Mouse (Mus musculus): ENCODE results near the gene Cfap221. TPM values are rescaled to one million over a fixed set of nuclear protein-coding genes. Genes with fewer than 3 reads are reported as not detected.

Cfap221 gene
- total RNA-seq, 2 experiments from 2014 or later = 0.28 to 0.29 TPM

GRCm38 (mm10) chr1:119975141-119975540 is 21.9 kb downstream of the Cfap221 start:
- TF ChIP-seq CTCF (conservative IDR thresholded peaks at IDR 0.05) = no peak
- no peak for DNase-seq (ENCODE audit: low spot score in 2 of 2)
- Histone ChIP-seq H3K27ac (no peak overlapping the region), H3K4me3 (no peak overlapping the region)

GRCm38 (mm10) chr1:119973117-119973516 is 23.9 kb downstream of the Cfap221 start:
- TF ChIP-seq CTCF (conservative IDR thresholded peaks at IDR 0.05) = no peak
- DNase-seq (ENCODE audit: low spot score in 2 of 2) = no peak
- Histone ChIP-seq H3K27ac (no peak overlapping the region), H3K4me3 (no peak overlapping the region)

GRCm38 (mm10) chr1:119965804-119966514 is 31.1 kb downstream of the Cfap221 start:
- Histone ChIP-seq H3K4me3 (no peak overlapping the region), H3K27ac (no peak overlapping the region)
- TF ChIP-seq CTCF (conservative IDR thresholded peaks at IDR 0.05) = peak; percentile 23
- no peak for DNase-seq (ENCODE audit: low spot score in 2 of 2)

GRCm38 (mm10) chr1:119959920-119960319 is 37.1 kb downstream of the Cfap221 start:
- TF ChIP-seq CTCF (conservative IDR thresholded peaks at IDR 0.05) = no peak
- no peak for DNase-seq (ENCODE audit: low spot score in 2 of 2)

GRCm38 (mm10) chr1:119959464-119959863 is 37.6 kb downstream of the Cfap221 start:
- H3K27ac ChIP-seq = no peak overlapping the region
- DNase-seq (ENCODE audit: low spot score in 2 of 2) = no peak
- no peak for TF ChIP-seq CTCF (conservative IDR thresholded peaks at IDR 0.05)
- H3K4me3 ChIP-seq = no peak overlapping the region

More at GRCm38 (mm10) chr1:119959920-119960319, 37.1 kb downstream of the Cfap221 start:
- no peak overlapping the region for H3K4me3 ChIP-seq
- no peak overlapping the region for H3K27ac ChIP-seq

GRCm38 (mm10) chr1:119957716-119958222 is 39.3 kb downstream of the Cfap221 start:
- peak; percentile 43 to 60 for DNase-seq (ENCODE audit: low spot score in 2 of 2)
- TF ChIP-seq CTCF (conservative IDR thresholded peaks at IDR 0.05) = no peak
- no peak overlapping the region for H3K4me3 ChIP-seq
- no peak overlapping the region for H3K27ac ChIP-seq

GRCm38 (mm10) chr1:119954680-119955079 is 42.4 kb downstream of the Cfap221 start:
- no peak for DNase-seq (ENCODE audit: low spot score in 2 of 2)
- no peak for TF ChIP-seq CTCF (conservative IDR thresholded peaks at IDR 0.05)
- H3K4me3 ChIP-seq = no peak overlapping the region
- H3K27ac ChIP-seq = no peak overlapping the region

GRCm38 (mm10) chr1:119953456-119953855 is 43.6 kb downstream of the Cfap221 start:
- no peak for TF ChIP-seq CTCF (conservative IDR thresholded peaks at IDR 0.05)
- H3K27ac ChIP-seq = no peak overlapping the region
- DNase-seq (ENCODE audit: low spot score in 2 of 2) = no peak

GRCm38 (mm10) chr1:119950086-119950485 is 46.9 kb downstream of the Cfap221 start:
- no peak for TF ChIP-seq CTCF (conservative IDR thresholded peaks at IDR 0.05)
- H3K27ac ChIP-seq = no peak overlapping the region
- no peak overlapping the region for H3K4me3 ChIP-seq
- DNase-seq (ENCODE audit: low spot score in 2 of 2) = no peak

More at GRCm38 (mm10) chr1:119953456-119953855, 43.6 kb downstream of the Cfap221 start:
- H3K4me3 ChIP-seq = no peak overlapping the region

GRCm38 (mm10) chr1:119936861-119937260 is 60.2 kb downstream of the Cfap221 start:
- TF ChIP-seq CTCF (conservative IDR thresholded peaks at IDR 0.05) = no peak

GRCm38 (mm10) chr1:119931421-119932150 is 65.4 kb downstream of the Cfap221 start:
- Histone ChIP-seq H3K27ac (no peak overlapping the region), H3K4me3 (no peak overlapping the region)
- DNase-seq (ENCODE audit: low spot score in 2 of 2) = no peak
- no peak for TF ChIP-seq CTCF (conservative IDR thresholded peaks at IDR 0.05)

More at GRCm38 (mm10) chr1:119936861-119937260, 60.2 kb downstream of the Cfap221 start:
- no peak for DNase-seq (ENCODE audit: low spot score in 2 of 2)
- no peak overlapping the region for H3K27ac ChIP-seq
- H3K4me3 ChIP-seq = no peak overlapping the region

- H3K27ac ChIP-seq = no peak overlapping the region
- H3K4me3 ChIP-seq = no peak overlapping the region
- DNase-seq (ENCODE audit: low spot score in 2 of 2) = peak; percentile 58 to 66
- TF ChIP-seq CTCF (conservative IDR thresholded peaks at IDR 0.05) = peak; percentile 90
Observed at GRCm38 (mm10) chr1:119929715-119930114, 67.3 kb downstream of the Cfap221 start.

- no peak overlapping the region for H3K4me3 ChIP-seq
- TF ChIP-seq CTCF (conservative IDR thresholded peaks at IDR 0.05) = peak; percentile 78
- DNase-seq (ENCODE audit: low spot score in 2 of 2) = peak in 1 of 2 experiments; percentile 38
Observed at GRCm38 (mm10) chr1:119919299-119919698, 77.7 kb downstream of the Cfap221 start.

More at GRCm38 (mm10) chr1:119919299-119919698, 77.7 kb downstream of the Cfap221 start:
- no peak overlapping the region for H3K27ac ChIP-seq
